Mouse (Mus musculus): Measurements from ENCODE around the gene Zmym6. TPM values are rescaled to one million over a fixed set of nuclear protein-coding genes. Genes with fewer than 3 reads are reported as not detected.

The Zmym6 gene
- 21.5 and 24.1 TPM in 2 replicates for polyA plus RNA-seq (2015; fragmentation: Nextera tagmentation; extraction: Ambion mirVana)

DNA sequence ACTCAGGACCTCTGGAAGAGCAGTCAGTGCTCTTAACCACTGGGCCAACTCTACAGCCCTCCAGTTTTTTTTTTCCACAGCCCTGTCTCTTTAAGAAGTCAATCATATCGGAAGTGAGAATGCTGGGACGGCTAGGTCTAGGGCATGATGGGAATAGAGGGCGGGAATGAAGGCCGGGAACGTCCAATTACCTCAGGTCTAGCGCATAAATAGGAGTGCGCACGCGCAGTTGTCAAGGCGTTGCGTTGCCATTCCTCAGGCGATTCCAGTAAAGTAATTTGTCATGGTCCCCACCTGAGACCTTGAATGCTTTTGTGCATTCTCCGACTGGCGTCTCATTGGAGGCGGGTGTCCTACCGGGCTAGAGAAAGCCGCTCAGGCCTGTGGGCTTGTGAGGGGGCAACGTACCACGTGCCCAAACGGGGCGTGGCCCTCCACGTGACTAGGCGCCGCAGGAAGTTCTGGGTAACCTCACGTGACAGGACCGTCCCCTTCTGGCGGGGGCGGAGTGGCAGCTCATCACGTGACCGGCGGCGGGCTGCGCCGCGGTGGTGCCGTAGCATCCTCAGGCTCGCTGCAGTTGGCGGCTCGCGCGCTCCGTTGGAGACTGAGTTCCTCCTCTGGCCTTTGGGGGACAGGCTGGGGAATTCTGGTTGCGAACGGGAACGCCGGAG lies at the start of gene Zmym6:
Gene Zmym6 (plus strand): TSS at position 509 of the 674 bp plus-strand sequence.
- peak within 1 kb of the TSS; percentile 59 for H3K4me3 ChIP-seq (replicated peaks)
- H3K4me2 ChIP-seq (replicated peaks) = peak within 1 kb of the TSS; percentile 51
- peak within 1 kb of the TSS; percentile 93 for H3K27ac ChIP-seq (replicated peaks)
- no peaks in the 10 kb centered on the region for H3K9me3 ChIP-seq (replicated peaks)
- peak within 1 kb of the TSS; percentile 29; the same call in 1 of the 2 replicates for H3K9ac ChIP-seq
- peak; percentile 96 for ATAC-seq (ENCODE audit: insufficient number of reproducible peaks, low FRiP score, low TSS enrichment, low read depth)
- H3K4me1 ChIP-seq = peaks cover 11% of the 10 kb centered on the region
- under 1% methylated on average over 46 of the region's 46 CpGs for WGBS
- no peaks in the 10 kb centered on the region for H3K36me3 ChIP-seq
- H3K27me3 ChIP-seq = no peaks in the 10 kb centered on the region

DNA sequence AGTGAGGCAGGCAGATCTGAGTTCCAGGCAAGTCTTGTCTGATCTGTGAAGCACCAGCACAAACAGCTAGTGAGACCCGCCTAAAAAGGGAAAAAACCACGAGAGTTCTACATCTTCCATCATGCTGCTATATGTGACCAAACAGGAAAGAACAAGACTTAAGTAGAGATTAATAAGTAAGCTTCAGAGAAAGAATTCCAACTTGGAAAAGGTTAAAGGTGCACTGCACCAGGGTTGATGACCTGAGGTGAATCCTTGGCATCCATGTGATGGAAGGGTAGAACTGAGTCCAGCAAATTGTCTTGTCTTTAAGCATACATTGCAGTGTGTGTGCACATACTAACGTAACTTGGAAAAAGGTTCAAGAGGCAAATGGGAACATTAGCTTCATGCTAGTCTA lies 40.0 kb upstream of the Zmym6 start:
- Histone ChIP-seq H3K27ac (replicated peaks) (no peak overlapping the region), H3K36me3 (peaks cover 72% of the 10 kb centered on the region), H3K9ac (no peak overlapping the region), H3K4me3 (replicated peaks) (no peak overlapping the region), H3K27me3 (no peaks in the 10 kb centered on the region), H3K4me1 (no peaks in the 10 kb centered on the region), H3K9me3 (replicated peaks) (no peaks in the 10 kb centered on the region), H3K4me2 (replicated peaks) (no peak overlapping the region)
- WGBS = 93% methylated on average over 3 of the region's 3 CpGs
- ATAC-seq (ENCODE audit: insufficient number of reproducible peaks, low FRiP score, low TSS enrichment, low read depth) = no peak

DNA sequence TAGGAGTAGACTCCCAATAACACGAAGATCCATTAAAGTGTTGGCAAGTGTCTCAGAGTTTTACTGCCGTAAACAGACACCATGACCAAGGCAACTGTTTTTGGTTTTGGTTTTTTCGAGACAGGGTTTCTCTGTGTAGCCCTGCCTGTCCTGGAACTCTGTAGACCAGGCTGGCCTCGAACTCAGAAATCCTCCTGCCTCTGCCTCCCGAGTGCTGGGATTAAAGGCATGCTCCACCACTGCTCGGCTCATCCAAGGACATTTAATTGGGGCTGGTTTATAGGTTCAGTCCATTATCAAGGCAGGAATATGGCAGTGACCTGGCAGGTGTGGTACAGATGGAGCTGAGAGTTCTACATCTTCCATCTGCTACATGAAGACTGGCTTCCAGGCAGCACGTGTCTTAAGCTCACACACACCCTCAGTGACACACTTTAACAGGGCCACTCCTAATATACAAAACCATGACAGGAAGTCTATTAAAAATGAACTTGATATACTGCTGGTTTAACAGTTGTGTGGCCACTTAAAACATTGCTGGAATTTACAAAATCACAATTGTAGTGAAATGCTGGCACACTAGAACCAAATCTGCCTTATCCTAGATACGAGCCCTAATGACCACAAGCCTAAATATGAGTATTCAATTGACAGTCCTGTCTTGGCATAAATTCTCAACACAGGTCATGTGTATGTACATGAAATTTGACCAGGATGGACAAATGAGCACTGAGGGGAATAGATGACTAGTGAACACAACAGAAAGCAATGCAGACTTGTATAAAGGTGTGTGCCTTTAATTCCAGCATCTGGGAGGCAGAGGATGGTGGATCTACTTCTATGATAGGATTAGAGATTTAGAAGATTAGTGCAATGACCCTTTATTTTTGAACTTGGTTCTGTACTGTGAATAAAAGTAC lies 39.0 kb upstream of the Zmym6 start:
- Histone ChIP-seq H3K27ac (replicated peaks) (no peak overlapping the region), H3K4me1 (no peaks in the 10 kb centered on the region), H3K9ac (no peak overlapping the region), H3K4me3 (replicated peaks) (no peak overlapping the region), H3K9me3 (replicated peaks) (no peaks in the 10 kb centered on the region), H3K4me2 (replicated peaks) (no peak overlapping the region), H3K27me3 (no peaks in the 10 kb centered on the region), H3K36me3 (peaks cover 63% of the 10 kb centered on the region)
- WGBS = 74% methylated on average over 8 of the region's 8 CpGs
- ATAC-seq (ENCODE audit: insufficient number of reproducible peaks, low FRiP score, low TSS enrichment, low read depth) = no peak

DNA sequence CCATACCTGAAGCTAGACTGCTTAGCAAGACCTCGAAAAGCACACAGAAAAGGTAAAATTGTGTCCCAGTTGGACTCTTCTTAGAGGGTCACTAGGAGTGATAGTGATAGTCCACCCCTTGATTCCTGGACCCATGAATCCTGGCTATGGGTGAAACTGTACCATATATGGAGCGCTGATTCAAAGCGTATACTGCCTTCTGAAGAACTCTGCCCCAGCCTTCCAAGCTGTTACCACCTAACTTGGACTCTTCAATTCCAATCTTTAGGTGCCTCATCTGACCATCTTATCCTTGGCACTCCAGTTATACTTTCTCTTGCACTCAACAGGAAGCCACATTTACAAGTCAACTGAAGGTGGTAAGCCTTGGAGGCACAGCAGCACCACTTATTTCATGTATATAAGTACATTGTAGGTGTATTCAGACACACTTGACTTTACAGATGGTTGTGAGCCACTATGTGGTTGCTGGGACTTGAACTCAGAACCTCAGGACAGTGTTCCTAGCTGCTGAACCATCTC lies 38.3 kb upstream of the Zmym6 start:
- H3K4me2 ChIP-seq (replicated peaks) = no peak overlapping the region
- H3K27ac ChIP-seq (replicated peaks) = no peak overlapping the region
- no peaks in the 10 kb centered on the region for H3K4me1 ChIP-seq
- WGBS = 91% methylated on average over 3 of the region's 3 CpGs
- no peak for ATAC-seq (ENCODE audit: insufficient number of reproducible peaks, low FRiP score, low TSS enrichment, low read depth)
- H3K36me3 ChIP-seq = peaks cover 62% of the 10 kb centered on the region
- H3K4me3 ChIP-seq (replicated peaks) = no peak overlapping the region
- no peaks in the 10 kb centered on the region for H3K9me3 ChIP-seq (replicated peaks)
- H3K27me3 ChIP-seq = no peaks in the 10 kb centered on the region
- H3K9ac ChIP-seq = no peak overlapping the region

DNA sequence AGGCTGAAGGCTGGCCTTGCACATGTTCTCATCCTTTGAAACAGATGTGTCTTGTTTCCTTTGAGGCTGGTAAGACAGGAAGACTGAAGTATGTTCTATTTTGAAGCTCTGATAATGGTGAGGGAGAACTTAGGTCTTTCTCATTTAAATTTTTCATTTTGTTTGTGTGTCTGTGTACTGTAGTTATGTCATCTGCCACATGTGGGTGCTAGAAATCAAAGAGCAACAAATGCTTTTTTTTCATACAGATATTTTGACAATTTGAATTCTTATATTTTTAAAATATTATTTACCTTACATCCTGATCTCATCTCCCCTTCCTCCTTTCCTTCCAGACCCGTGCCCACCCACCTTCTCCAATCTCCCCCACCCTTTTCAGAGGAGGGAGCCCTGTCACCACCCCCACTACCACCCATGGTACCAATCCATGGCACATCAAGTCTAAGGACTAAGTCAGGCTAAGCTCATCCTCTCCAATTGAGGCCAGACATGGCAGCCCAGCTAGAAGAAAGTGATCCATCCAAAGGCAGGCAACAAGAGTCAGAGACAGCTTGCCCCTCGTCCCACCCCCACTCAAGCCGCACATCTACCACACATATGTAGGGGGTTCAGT lies 37.2 kb upstream of the Zmym6 start:
- Histone ChIP-seq H3K4me3 (replicated peaks) (no peak overlapping the region), H3K4me2 (replicated peaks) (no peak overlapping the region), H3K9me3 (replicated peaks) (no peaks in the 10 kb centered on the region), H3K9ac (no peak overlapping the region), H3K27ac (replicated peaks) (no peak overlapping the region), H3K36me3 (peaks cover 64% of the 10 kb centered on the region), H3K4me1 (no peaks in the 10 kb centered on the region), H3K27me3 (no peaks in the 10 kb centered on the region)
- WGBS = 69% methylated on average over 3 of the region's 3 CpGs
- no peak for ATAC-seq (ENCODE audit: insufficient number of reproducible peaks, low FRiP score, low TSS enrichment, low read depth)

- Histone ChIP-seq H3K36me3 (peaks cover 60% of the 10 kb centered on the region), H3K27ac (replicated peaks) (no peak overlapping the region), H3K4me3 (replicated peaks) (no peak overlapping the region), H3K27me3 (no peaks in the 10 kb centered on the region), H3K9me3 (replicated peaks) (no peaks in the 10 kb centered on the region), H3K9ac (no peak overlapping the region), H3K4me2 (replicated peaks) (no peak overlapping the region), H3K4me1 (no peaks in the 10 kb centered on the region)
- 81% methylated on average over 4 of the region's 4 CpGs for WGBS
- ATAC-seq (ENCODE audit: insufficient number of reproducible peaks, low FRiP score, low TSS enrichment, low read depth) = no peak
These were observed 33.6 kb upstream of the Zmym6 start for GRCm38 (mm10) chr4:127043540-127043939.

DNA sequence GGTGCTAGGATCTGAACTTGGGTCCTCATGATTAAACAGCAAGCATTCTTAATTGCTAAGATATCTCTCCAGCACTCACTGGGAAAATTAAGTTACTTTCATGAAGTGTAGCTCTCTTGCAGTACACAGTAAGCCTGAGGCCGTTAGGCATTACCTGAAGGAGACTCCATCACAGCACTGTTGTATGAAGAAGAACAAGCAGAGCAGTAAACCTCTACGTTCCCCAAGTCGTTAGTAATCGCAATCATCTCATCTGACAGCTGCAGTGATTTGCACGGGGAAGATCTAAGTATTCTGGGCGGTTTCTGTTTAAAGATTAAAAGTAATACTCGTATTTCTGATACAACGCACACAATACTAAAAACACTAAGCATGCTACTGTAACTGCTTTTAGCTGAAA lies 26.1 kb upstream of the Zmym6 start:
- Histone ChIP-seq H3K27ac (replicated peaks) (no peak overlapping the region), H3K9me3 (replicated peaks) (no peaks in the 10 kb centered on the region), H3K9ac (no peak overlapping the region), H3K36me3 (peaks cover 61% of the 10 kb centered on the region), H3K27me3 (no peaks in the 10 kb centered on the region), H3K4me3 (replicated peaks) (no peak overlapping the region), H3K4me2 (replicated peaks) (no peak overlapping the region), H3K4me1 (no peaks in the 10 kb centered on the region)
- no peak for ATAC-seq (ENCODE audit: insufficient number of reproducible peaks, low FRiP score, low TSS enrichment, low read depth)
- 78% methylated on average over 8 of the region's 8 CpGs for WGBS

DNA sequence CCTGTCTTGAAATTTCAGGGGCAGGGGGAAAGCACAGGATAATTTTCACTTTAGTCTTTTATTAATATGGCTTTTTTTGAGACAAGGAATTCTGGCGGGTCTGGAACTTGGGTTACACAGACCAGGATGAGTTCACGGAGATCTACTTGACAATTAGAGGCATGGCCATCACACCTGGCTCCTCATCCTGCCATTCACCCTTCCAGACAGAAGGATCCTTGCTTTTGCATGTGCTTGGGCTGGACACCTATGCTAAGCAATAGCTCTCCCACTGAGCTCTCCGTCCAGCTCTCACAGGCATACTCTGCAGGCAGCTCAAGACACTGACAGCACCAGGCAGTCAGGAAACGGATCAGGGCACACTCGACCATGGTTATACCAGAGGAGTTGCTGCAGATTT lies 24.1 kb upstream of the Zmym6 start:
- ATAC-seq (ENCODE audit: insufficient number of reproducible peaks, low FRiP score, low TSS enrichment, low read depth) = no peak
- Histone ChIP-seq H3K9me3 (replicated peaks) (no peaks in the 10 kb centered on the region), H3K27me3 (no peaks in the 10 kb centered on the region), H3K4me1 (no peaks in the 10 kb centered on the region), H3K4me3 (replicated peaks) (no peak overlapping the region), H3K4me2 (replicated peaks) (no peak overlapping the region), H3K9ac (no peak overlapping the region), H3K36me3 (peaks cover 55% of the 10 kb centered on the region), H3K27ac (replicated peaks) (no peak overlapping the region)
- WGBS = 95% methylated on average over 5 of the region's 5 CpGs

- H3K4me3 ChIP-seq (replicated peaks) = no peak overlapping the region
- no peak for ATAC-seq (ENCODE audit: insufficient number of reproducible peaks, low FRiP score, low TSS enrichment, low read depth)
- no peaks in the 10 kb centered on the region for H3K27me3 ChIP-seq
- 85% methylated on average over 7 of the region's 7 CpGs for WGBS
- no peak overlapping the region for H3K9ac ChIP-seq
- H3K4me2 ChIP-seq (replicated peaks) = no peak overlapping the region
- 0 out of 2 replicates have a peak, but pooled peaks cover under 1% of the 10 kb centered on the region for H3K4me1 ChIP-seq
- no peaks in the 10 kb centered on the region for H3K9me3 ChIP-seq (replicated peaks)
- no peak overlapping the region for H3K27ac ChIP-seq (replicated peaks)
- peaks cover 48% of the 10 kb centered on the region for H3K36me3 ChIP-seq
These were observed 22.5 kb upstream of the Zmym6 start for GRCm38 (mm10) chr4:127054522-127055198.

GRCm38 (mm10) chr4:127060585-127061290 lies 16.4 kb upstream of the Zmym6 start, which contains the start of gene Zmym1:
Gene Zmym1 (minus strand): TSS chr4:127061152.
- Histone ChIP-seq H3K27ac (replicated peaks) (0 out of 2 replicates have a peak within 1 kb of the TSS, but pooled peaks have one; percentile 51), H3K27me3 (no peaks in the 10 kb centered on the region), H3K4me2 (replicated peaks) (peak within 1 kb of the TSS; percentile 59), H3K4me1 (0 out of 2 replicates have a peak, but pooled peaks cover 6% of the 10 kb centered on the region), H3K9me3 (replicated peaks) (no peaks in the 10 kb centered on the region), H3K36me3 (peaks cover 16% of the 10 kb centered on the region), H3K4me3 (replicated peaks) (peak within 1 kb of the TSS; percentile 83), H3K9ac (peak within 1 kb of the TSS; percentile 70)
- peak; percentile 90 for ATAC-seq (ENCODE audit: insufficient number of reproducible peaks, low FRiP score, low TSS enrichment, low read depth)
- 1% methylated on average over 38 of the region's 38 CpGs for WGBS

All from embryonic facial prominence, embryonic 15.5 days (tissue).